Mouse (Mus musculus): ENCODE results near the gene Coro7.

- TF ChIP-seq POLR2A (IDR thresholded peaks at IDR 0.05; ENCODE audit: control insufficient read depth, low read depth, low read length) (peak; percentile 77), CTCF (IDR thresholded peaks at IDR 0.05; ENCODE audit: control insufficient read depth, insufficient read depth, insufficient replicate concordance, low read depth, low read length) (no peak)
These were observed 39.7 kb downstream of the Coro7 start, which contains the start of the genes Vasn and Dnaja3 for GRCm38 (mm10) chr16:4639831-4640237.
